Mouse (Mus musculus): ENCODE measurements around the gene D7Ertd443e. TPM values are rescaled to one million over a fixed set of nuclear protein-coding genes. Genes with fewer than 3 reads are reported as not detected.

D7Ertd443e gene
- polyA plus RNA-seq (2015; fragmentation: Nextera tagmentation; extraction: Ambion mirVana) = 0.19 and 0.35 TPM in 2 replicates

DNA sequence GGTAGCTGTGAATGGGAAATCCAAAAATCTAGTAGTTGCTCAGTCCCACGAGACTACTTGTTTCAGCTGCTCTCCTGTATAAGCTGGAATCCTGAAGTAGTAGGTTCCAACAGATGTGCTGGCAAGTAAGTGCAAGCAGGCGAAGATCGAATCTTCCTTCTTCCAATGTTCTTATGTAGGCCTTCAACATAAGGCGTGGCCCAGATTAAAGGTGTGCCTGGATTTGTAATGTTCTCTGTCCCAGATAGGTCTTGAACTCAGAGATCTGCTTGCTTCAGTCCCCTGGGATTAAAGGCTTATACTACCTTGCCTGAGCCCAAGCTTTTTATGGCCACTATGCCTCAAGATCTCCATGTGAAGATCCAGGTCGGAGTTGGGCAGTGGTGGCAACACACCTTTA lies at the start of gene D7Ertd443e:
Gene D7Ertd443e (minus strand): TSS at position 101 of the 400 bp plus-strand sequence.
- Histone ChIP-seq H3K4me2 (no peak within 1 kb of the TSS), H3K36me3 (no peaks in the 10 kb centered on the region), H3K4me3 (replicated peaks) (no peak within 1 kb of the TSS), H3K9me3 (replicated peaks) (no peaks in the 10 kb centered on the region), H3K27ac (replicated peaks) (no peak within 1 kb of the TSS), H3K27me3 (replicated peaks) (no peaks in the 10 kb centered on the region), H3K4me1 (peaks cover 8% of the 10 kb centered on the region; the same call in 1 of the 2 replicates), H3K9ac (replicated peaks) (no peak within 1 kb of the TSS)
- WGBS = 94% methylated on average over 5 of the region's 5 CpGs
- no peak for ATAC-seq (ENCODE audit: low FRiP score)

DNA sequence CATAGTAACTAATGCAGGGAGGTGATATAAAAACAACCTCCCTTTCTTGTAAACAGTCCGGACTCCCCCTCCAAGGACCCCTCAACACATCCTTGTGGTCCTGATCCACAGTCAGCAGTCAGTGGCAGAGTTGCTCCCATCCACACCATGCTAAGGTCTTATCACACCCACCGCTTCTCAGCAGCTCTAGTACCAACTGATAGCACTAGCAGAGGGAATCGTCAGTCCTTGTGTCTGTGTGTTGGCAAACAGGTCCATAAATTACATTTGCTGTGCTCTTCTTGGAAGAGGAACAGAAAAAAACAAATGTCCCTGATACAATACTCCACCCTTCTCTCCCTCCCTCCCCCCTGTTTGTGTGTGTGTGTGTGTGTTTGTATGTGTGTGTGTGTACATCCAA lies 46.2 kb upstream of the D7Ertd443e start:
- H3K27me3 ChIP-seq (replicated peaks) = no peaks in the 10 kb centered on the region
- no peak for ATAC-seq (ENCODE audit: low FRiP score)
- WGBS = 88% methylated on average over 3 of the region's 3 CpGs
- no peak overlapping the region for H3K27ac ChIP-seq (replicated peaks)
- no peak overlapping the region for H3K4me3 ChIP-seq (replicated peaks)
- no peaks in the 10 kb centered on the region for H3K4me1 ChIP-seq
- H3K9ac ChIP-seq (replicated peaks) = no peak overlapping the region
- no peaks in the 10 kb centered on the region for H3K36me3 ChIP-seq
- no peak overlapping the region for H3K4me2 ChIP-seq
- no peaks in the 10 kb centered on the region for H3K9me3 ChIP-seq (replicated peaks)

DNA sequence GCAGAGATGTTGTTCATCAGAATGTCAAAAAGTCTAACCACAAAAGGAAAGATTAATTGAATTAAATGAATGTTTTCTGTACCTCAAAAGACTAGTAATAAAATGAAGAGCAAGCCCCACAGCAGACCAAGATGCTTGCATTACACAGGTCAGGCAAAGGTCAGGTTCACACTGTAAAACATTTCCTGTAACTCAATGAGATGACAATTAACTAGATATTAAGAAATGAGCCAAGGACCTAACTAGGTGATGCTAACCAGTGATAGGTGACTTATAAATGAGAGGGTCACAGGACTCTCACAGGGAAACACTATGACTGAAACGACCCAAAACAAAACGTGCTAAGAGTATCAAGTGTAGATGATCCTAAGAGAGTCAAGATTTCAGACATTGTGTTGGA lies 43.2 kb upstream of the D7Ertd443e start:
- no peak for ATAC-seq (ENCODE audit: low FRiP score)
- no peaks in the 10 kb centered on the region for H3K36me3 ChIP-seq
- no peaks in the 10 kb centered on the region for H3K4me1 ChIP-seq
- H3K27ac ChIP-seq (replicated peaks) = no peak overlapping the region
- no peak overlapping the region for H3K4me2 ChIP-seq
- no peaks in the 10 kb centered on the region for H3K9me3 ChIP-seq (replicated peaks)
- no peaks in the 10 kb centered on the region for H3K27me3 ChIP-seq (replicated peaks)
- no peak overlapping the region for H3K9ac ChIP-seq (replicated peaks)
- H3K4me3 ChIP-seq (replicated peaks) = no peak overlapping the region
- WGBS = 92% methylated on average over 2 of the region's 2 CpGs

DNA sequence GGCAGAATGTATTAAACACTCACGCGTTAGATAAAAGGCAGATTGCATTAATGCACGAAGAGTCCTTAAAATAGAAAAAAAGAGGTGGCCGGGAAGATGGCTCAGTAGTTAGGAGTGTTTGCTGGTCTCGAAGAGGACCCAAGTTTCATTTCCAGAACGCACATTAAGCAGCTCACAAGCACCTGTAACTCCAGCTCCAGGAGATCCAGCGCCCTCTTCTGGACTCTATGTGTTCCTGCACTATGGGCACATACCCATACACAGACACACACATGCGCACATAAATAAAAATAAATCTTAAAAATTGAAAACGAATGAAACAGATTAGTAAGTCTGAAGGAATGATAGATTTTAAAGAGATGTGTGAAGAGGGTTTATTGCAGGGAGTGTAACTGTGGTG lies 29.6 kb upstream of the D7Ertd443e start:
- Histone ChIP-seq H3K36me3 (no peaks in the 10 kb centered on the region), H3K4me2 (no peak overlapping the region), H3K4me3 (replicated peaks) (no peak overlapping the region), H3K27me3 (replicated peaks) (0 out of 2 replicates have a peak, but pooled peaks cover 2% of the 10 kb centered on the region), H3K9ac (replicated peaks) (no peak overlapping the region), H3K27ac (replicated peaks) (no peak overlapping the region), H3K4me1 (peaks cover 25% of the 10 kb centered on the region), H3K9me3 (replicated peaks) (no peaks in the 10 kb centered on the region)
- WGBS = 96% methylated on average over 9 of the region's 9 CpGs
- no peak for ATAC-seq (ENCODE audit: low FRiP score)

DNA sequence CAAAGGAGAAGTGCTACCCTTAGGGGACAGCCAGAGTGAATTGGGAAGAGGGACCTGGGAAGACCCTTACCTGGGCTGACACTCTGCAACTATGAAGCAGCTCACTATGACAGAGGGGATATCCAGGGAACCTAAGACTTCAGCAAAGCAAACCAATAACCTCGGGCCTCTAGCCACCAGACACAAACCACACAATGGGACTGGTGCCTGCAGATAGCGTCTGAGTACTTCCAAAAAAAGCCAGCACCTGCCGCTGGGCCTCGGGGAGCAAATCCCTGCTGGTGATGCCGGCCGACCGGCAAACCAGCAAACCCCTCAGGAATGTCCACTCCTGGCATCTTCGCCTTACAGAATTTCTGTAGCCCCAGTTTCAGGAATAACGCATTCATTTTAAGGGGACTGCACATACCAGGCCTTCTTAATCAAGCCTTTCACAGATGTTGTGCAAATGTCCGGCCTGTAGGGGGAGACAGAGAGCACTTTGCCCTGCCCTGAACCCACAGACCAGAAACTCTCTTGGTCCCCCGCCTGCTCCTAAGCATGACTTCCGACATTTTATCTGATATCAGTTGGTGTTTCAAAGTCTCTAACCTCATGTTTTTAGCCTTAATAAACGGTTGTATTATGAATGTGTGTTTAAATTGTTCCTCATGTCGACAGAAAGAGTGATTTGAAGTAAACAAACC lies 28.7 kb upstream of the D7Ertd443e start:
- Histone ChIP-seq H3K27me3 (replicated peaks) (0 out of 2 replicates have a peak, but pooled peaks cover 2% of the 10 kb centered on the region), H3K36me3 (no peaks in the 10 kb centered on the region), H3K9me3 (replicated peaks) (no peaks in the 10 kb centered on the region), H3K4me3 (replicated peaks) (no peak overlapping the region), H3K4me1 (peaks cover 25% of the 10 kb centered on the region), H3K27ac (replicated peaks) (no peak overlapping the region), H3K9ac (replicated peaks) (no peak overlapping the region), H3K4me2 (no peak overlapping the region)
- WGBS = 48% methylated on average over 14 of the region's 14 CpGs
- ATAC-seq (ENCODE audit: low FRiP score) = no peak

DNA sequence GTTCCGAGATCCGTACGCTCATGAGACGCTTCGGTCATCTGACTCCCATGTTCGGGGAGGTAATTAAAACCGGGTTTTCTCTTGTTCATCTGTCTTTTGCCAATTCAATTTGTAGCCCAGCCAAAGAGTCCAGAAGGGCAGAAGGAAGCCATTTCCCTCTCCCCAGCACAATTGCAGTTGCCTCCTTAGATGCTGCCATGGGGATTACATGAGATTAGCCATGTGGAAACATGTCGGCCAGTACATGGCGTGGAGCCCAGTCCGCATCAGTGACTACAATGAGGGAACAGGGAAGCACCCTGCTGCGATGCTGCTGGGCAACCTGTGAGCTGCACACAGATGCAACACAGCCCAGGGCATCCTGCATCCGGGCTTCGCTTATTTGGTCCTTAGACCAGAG lies 23.2 kb upstream of the D7Ertd443e start:
- WGBS = 76% methylated on average over 13 of the region's 13 CpGs
- Histone ChIP-seq H3K4me3 (replicated peaks) (no peak overlapping the region), H3K27me3 (replicated peaks) (0 out of 2 replicates have a peak, but pooled peaks cover 2% of the 10 kb centered on the region), H3K27ac (replicated peaks) (no peak overlapping the region), H3K4me1 (peaks cover 24% of the 10 kb centered on the region), H3K4me2 (no peak overlapping the region), H3K36me3 (no peaks in the 10 kb centered on the region), H3K9ac (replicated peaks) (no peak overlapping the region), H3K9me3 (replicated peaks) (no peaks in the 10 kb centered on the region)
- ATAC-seq (ENCODE audit: low FRiP score) = no peak

DNA sequence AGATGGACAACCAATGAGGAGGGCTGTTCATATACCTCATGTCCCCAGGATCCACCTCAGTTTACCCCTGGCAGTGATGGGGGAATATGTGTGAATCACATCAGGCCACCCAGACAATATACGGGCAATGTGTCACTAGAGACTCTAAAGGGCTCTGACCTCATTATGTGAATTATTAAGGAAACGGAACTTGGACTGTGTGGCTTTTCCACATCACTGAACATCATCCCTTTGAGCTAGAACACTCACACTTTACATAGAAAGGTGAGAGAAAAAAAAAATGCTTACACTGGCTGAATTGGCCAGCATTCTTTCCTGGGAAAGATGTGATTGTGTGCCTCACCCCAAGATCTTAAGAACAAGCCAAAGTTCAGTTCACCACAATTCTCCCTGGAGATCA lies 15.3 kb upstream of the D7Ertd443e start:
- no peak overlapping the region for H3K27ac ChIP-seq (replicated peaks)
- no peaks in the 10 kb centered on the region for H3K27me3 ChIP-seq (replicated peaks)
- WGBS = 77% methylated on average over 2 of the region's 2 CpGs
- no peak overlapping the region for H3K4me2 ChIP-seq
- no peak overlapping the region for H3K4me3 ChIP-seq (replicated peaks)
- peaks cover 3% of the 10 kb centered on the region; the same call in 1 of the 2 replicates for H3K4me1 ChIP-seq
- no peaks in the 10 kb centered on the region for H3K9me3 ChIP-seq (replicated peaks)
- no peak for ATAC-seq (ENCODE audit: low FRiP score)
- H3K36me3 ChIP-seq = no peaks in the 10 kb centered on the region
- H3K9ac ChIP-seq (replicated peaks) = no peak overlapping the region

DNA sequence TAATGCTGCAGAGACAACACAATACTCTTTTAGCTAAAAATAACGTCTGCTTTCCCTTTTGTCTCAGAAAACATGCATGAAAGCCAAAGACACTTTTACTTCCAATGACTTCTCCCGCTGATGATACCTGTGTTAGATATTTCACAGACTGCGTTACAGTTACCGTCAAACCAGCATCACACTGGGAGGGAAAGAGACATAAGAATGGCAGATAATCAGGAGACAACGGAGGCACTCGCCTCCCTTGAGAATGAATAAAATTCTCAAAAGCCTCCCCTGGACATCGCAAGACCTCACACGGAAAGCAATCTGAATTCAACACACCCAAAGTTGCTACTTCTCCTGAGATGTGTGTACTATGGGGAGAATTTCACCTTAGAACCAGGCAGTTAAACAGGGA lies 11.3 kb upstream of the D7Ertd443e start:
- WGBS = 73% methylated on average over 8 of the region's 8 CpGs
- Histone ChIP-seq H3K27me3 (replicated peaks) (no peaks in the 10 kb centered on the region), H3K27ac (replicated peaks) (no peak overlapping the region), H3K4me2 (no peak overlapping the region), H3K4me3 (replicated peaks) (no peak overlapping the region), H3K9ac (replicated peaks) (no peak overlapping the region), H3K36me3 (no peaks in the 10 kb centered on the region), H3K4me1 (no peaks in the 10 kb centered on the region), H3K9me3 (replicated peaks) (no peaks in the 10 kb centered on the region)
- ATAC-seq (ENCODE audit: low FRiP score) = no peak

DNA sequence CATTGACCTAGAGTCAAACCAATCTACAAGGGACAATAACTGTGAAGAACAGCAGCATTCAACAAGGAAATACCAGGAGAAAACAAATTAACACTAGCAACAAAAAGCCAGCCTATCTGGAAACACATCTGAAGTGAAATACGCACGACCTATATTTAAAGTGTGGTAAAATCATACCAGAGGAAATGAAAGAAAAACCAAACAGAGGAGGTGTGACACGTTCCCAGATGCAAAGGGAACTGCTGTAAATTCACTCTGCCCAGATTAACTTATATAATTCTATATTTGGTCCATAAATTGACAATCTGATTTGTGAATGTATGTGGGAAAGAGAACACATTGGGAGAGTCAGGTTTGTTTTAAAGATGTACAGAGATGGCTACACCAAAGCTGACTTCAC lies 2.7 kb downstream of the D7Ertd443e start:
- Histone ChIP-seq H3K36me3 (no peaks in the 10 kb centered on the region), H3K9ac (replicated peaks) (no peak overlapping the region), H3K4me1 (peaks cover 14% of the 10 kb centered on the region; the same call in 1 of the 2 replicates), H3K4me3 (replicated peaks) (no peak overlapping the region), H3K27ac (replicated peaks) (no peak overlapping the region), H3K27me3 (replicated peaks) (no peaks in the 10 kb centered on the region), H3K4me2 (no peak overlapping the region), H3K9me3 (replicated peaks) (no peaks in the 10 kb centered on the region)
- WGBS = 87% methylated on average over 3 of the region's 3 CpGs
- no peak for ATAC-seq (ENCODE audit: low FRiP score)

DNA sequence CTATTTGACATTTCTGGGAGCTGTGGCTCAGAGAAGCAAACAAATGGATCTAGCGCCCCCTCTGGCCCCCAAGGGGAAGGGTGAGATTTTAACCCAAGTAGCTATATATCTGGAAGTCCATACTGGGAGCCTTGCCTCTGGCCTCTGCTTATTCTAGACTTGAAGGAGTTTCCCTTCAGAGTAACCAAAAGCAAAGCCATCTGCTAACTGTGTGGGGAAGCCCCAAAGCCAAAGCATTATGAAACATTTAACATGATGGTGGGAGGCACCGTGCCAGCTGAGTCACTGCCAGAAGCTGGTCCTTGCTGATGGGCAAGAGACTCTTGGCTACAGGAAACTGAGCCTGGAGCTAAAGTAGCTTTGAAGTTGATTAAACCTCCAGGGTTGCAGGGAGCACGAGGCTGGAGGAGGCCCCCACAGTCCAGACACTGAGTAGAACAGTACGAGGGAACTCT lies 4.0 kb downstream of the D7Ertd443e start:
- H3K4me3 ChIP-seq (replicated peaks) = no peak overlapping the region
- H3K27ac ChIP-seq (replicated peaks) = no peak overlapping the region
- no peak for ATAC-seq (ENCODE audit: low FRiP score)
- no peaks in the 10 kb centered on the region for H3K36me3 ChIP-seq
- no peaks in the 10 kb centered on the region for H3K9me3 ChIP-seq (replicated peaks)
- no peak overlapping the region for H3K4me2 ChIP-seq
- WGBS = 38% methylated on average over 4 of the region's 4 CpGs
- no peaks in the 10 kb centered on the region for H3K27me3 ChIP-seq (replicated peaks)
- peaks cover 14% of the 10 kb centered on the region; the same call in 1 of the 2 replicates for H3K4me1 ChIP-seq
- no peak overlapping the region for H3K9ac ChIP-seq (replicated peaks)

DNA sequence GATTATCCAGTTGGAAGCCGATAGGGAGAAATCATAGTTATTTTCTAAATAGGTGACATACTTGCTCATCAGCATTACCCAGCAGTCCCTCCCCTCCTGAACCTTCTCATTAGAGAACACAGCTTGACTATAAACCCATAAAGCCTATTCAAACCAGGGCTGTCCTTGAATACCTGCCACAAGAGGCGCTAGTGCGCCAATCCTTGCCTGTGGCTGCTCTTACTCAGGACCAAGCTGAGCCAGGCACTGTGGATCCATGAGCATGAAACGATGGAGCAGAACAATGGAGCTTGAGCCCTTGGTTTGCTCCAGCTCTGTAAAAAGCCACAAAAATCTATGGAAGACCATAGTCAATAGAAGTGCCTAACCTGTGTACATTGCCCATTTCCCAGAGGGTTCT lies 7.2 kb downstream of the D7Ertd443e start:
- 45% methylated on average over 4 of the region's 4 CpGs for WGBS
- no peak overlapping the region for H3K4me2 ChIP-seq
- ATAC-seq (ENCODE audit: low FRiP score) = no peak
- H3K9me3 ChIP-seq (replicated peaks) = no peaks in the 10 kb centered on the region
- peaks cover 14% of the 10 kb centered on the region; the same call in 1 of the 2 replicates for H3K4me1 ChIP-seq
- no peak overlapping the region for H3K4me3 ChIP-seq (replicated peaks)
- H3K27me3 ChIP-seq (replicated peaks) = no peaks in the 10 kb centered on the region
- H3K9ac ChIP-seq (replicated peaks) = no peak overlapping the region
- H3K36me3 ChIP-seq = no peaks in the 10 kb centered on the region
- H3K27ac ChIP-seq (replicated peaks) = no peak overlapping the region

DNA sequence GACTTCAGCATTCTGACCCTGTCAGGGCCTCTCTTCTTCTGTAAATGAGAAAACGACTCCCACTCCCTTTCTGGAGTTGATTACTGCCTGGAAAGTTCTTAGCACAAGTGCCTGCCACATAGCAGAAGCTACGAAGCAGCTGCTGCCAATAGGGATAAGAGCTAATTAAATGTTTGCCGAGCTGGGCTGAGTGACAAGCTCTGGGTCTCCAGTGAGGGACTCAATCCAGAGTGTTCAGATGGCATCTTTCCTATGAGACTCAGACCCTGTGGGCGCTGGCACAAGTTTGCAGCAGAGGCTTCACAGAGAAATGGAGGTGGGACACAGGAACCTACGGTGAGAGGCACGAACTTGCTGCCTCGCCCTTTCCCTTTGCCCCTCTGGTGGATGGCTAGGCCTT lies 8.7 kb downstream of the D7Ertd443e start:
- no peaks in the 10 kb centered on the region for H3K36me3 ChIP-seq
- no peak overlapping the region for H3K9ac ChIP-seq (replicated peaks)
- WGBS = 71% methylated on average over 7 of the region's 7 CpGs
- H3K27me3 ChIP-seq (replicated peaks) = no peaks in the 10 kb centered on the region
- no peak overlapping the region for H3K4me3 ChIP-seq (replicated peaks)
- H3K9me3 ChIP-seq (replicated peaks) = no peaks in the 10 kb centered on the region
- no peak overlapping the region for H3K27ac ChIP-seq (replicated peaks)
- no peak overlapping the region for H3K4me2 ChIP-seq
- H3K4me1 ChIP-seq = peaks cover 13% of the 10 kb centered on the region; the same call in 1 of the 2 replicates
- no peak for ATAC-seq (ENCODE audit: low FRiP score)
